Mouse (Mus musculus): Measurements from ENCODE around the gene Prss56. TPM values are rescaled to one million over a fixed set of nuclear protein-coding genes. Genes with fewer than 3 reads are reported as not detected.

Gene Prss56
- total and polyA plus RNA-seq, 2 experiments from 2014 or later = not detected

DNA sequence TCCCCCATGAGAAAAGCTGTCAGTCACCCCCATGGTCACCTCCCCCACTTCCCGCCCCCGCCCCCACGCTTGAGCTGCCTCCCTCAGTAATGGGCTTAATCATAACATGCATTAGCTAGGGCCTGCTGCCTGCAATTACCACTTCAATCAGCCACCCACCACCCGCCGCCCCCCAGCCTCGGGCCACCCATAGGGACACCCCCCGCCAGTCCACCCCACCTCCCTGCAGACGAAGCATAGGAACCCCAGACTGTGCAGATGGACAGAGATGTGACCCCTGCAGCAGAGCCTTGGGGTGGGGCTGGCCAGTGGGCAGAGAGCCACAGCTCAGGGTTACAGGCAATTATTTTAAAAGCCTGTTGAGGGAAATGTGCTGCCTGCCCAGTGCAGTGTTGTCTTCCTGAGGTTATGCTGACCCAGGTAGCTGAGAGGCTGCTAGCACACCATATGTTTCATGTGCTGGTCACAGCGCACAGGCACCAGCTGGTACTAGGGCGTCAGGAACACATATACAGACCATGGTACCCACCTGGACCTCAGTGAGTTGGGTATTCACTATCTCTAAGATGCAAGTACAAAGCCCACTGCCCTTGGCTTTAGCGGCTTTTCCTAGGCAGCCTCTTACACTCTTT is 18.8 kb upstream of the Prss56 start:
- H3K9me3 ChIP-seq (replicated peaks; ENCODE audit: control insufficient read depth, low read length) = no peaks in the 10 kb centered on the region
- no peaks in the 10 kb centered on the region for H3K36me3 ChIP-seq (replicated peaks; ENCODE audit: control insufficient read depth, insufficient read depth, low read length)
- no peak overlapping the region for H3K4me2 ChIP-seq (ENCODE audit: low read depth, low read length)
- 17% methylated on average over 10 of the region's 11 CpGs for WGBS
- peaks cover 71% of the 10 kb centered on the region for H3K27me3 ChIP-seq (ENCODE audit: control insufficient read depth, insufficient read depth, low read length)
- no peak overlapping the region for H3K9ac ChIP-seq (replicated peaks; ENCODE audit: low read depth, low read length)
- no peak overlapping the region for H3K4me3 ChIP-seq (ENCODE audit: low read depth, low read length)
- H3K27ac ChIP-seq (ENCODE audit: low read depth) = no peak overlapping the region
- ATAC-seq (ENCODE audit: insufficient read depth, low read depth) (no peak), DNase-seq (ENCODE audit: low spot score) (no peak)
- no peaks in the 10 kb centered on the region for H3K4me1 ChIP-seq (ENCODE audit: control insufficient read depth, insufficient read depth)
- TF ChIP-seq EP300 (IDR thresholded peaks at IDR 0.05; ENCODE audit: low read depth) (no peak), CTCF (IDR thresholded peaks at IDR 0.05; ENCODE audit: low read depth) (no peak)

GRCm38 (mm10) chr1:87164796-87165184 is 18.3 kb upstream of the Prss56 start:
- no peak overlapping the region for H3K27ac ChIP-seq (ENCODE audit: low read depth)
- H3K4me1 ChIP-seq (ENCODE audit: control insufficient read depth, insufficient read depth) = no peaks in the 10 kb centered on the region
- H3K36me3 ChIP-seq (replicated peaks; ENCODE audit: control insufficient read depth, insufficient read depth, low read length) = no peaks in the 10 kb centered on the region
- no peak overlapping the region for H3K4me2 ChIP-seq (ENCODE audit: low read depth, low read length)
- H3K9ac ChIP-seq (replicated peaks; ENCODE audit: low read depth, low read length) = no peak overlapping the region
- ATAC-seq (ENCODE audit: insufficient read depth, low read depth) = no peak
- 46% methylated on average over 9 of the region's 9 CpGs for WGBS
- peaks cover 75% of the 10 kb centered on the region for H3K27me3 ChIP-seq (ENCODE audit: control insufficient read depth, insufficient read depth, low read length)
- no peak for DNase-seq (ENCODE audit: low spot score)
- no peaks in the 10 kb centered on the region for H3K9me3 ChIP-seq (replicated peaks; ENCODE audit: control insufficient read depth, low read length)
- H3K4me3 ChIP-seq (ENCODE audit: low read depth, low read length) = no peak overlapping the region
- TF ChIP-seq EP300 (IDR thresholded peaks at IDR 0.05; ENCODE audit: low read depth) (no peak), CTCF (IDR thresholded peaks at IDR 0.05; ENCODE audit: low read depth) (no peak)

GRCm38 (mm10) chr1:87170458-87170857 is 12.7 kb upstream of the Prss56 start:
- Histone ChIP-seq H3K27ac (ENCODE audit: low read depth) (no peak overlapping the region), H3K9me3 (replicated peaks; ENCODE audit: control insufficient read depth, low read length) (no peaks in the 10 kb centered on the region), H3K36me3 (replicated peaks; ENCODE audit: control insufficient read depth, insufficient read depth, low read length) (no peaks in the 10 kb centered on the region), H3K4me1 (ENCODE audit: control insufficient read depth, insufficient read depth) (no peaks in the 10 kb centered on the region), H3K27me3 (ENCODE audit: control insufficient read depth, insufficient read depth, low read length) (peaks cover 74% of the 10 kb centered on the region), H3K9ac (replicated peaks; ENCODE audit: low read depth, low read length) (no peak overlapping the region), H3K4me2 (ENCODE audit: low read depth, low read length) (no peak overlapping the region), H3K4me3 (ENCODE audit: low read depth, low read length) (no peak overlapping the region)
- 14% methylated on average over 19 of the region's 19 CpGs for WGBS
- no peak for DNase-seq (ENCODE audit: low spot score)
- no peak for ATAC-seq (ENCODE audit: insufficient read depth, low read depth)
- TF ChIP-seq EP300 (IDR thresholded peaks at IDR 0.05; ENCODE audit: low read depth) = no peak
- TF ChIP-seq CTCF (IDR thresholded peaks at IDR 0.05; ENCODE audit: low read depth) = no peak

DNA sequence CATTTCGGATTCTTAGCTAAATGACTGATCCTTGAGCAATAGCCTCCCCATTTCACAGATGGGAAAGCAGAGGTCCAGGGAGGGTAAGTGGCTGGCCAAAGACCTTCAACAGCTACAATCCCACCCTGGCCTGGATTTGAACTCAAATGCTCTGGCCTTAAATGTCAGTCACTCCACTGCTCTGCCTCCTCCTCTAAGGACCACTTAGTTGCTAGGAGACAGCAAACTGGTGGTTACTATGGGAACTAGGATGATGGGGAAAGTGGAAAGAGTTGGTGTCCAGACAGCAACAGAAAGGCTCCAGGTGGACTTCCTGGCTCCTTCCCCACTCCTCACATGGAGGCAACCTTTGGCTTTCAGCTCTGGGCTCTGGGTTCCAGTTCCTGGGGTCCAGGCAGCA is 11.8 kb upstream of the Prss56 start:
- H3K27ac ChIP-seq (ENCODE audit: low read depth) = no peak overlapping the region
- H3K27me3 ChIP-seq (ENCODE audit: control insufficient read depth, insufficient read depth, low read length) = peaks cover 77% of the 10 kb centered on the region
- H3K4me3 ChIP-seq (ENCODE audit: low read depth, low read length) = no peak overlapping the region
- TF ChIP-seq EP300 (IDR thresholded peaks at IDR 0.05; ENCODE audit: low read depth) (no peak), CTCF (IDR thresholded peaks at IDR 0.05; ENCODE audit: low read depth) (no peak)
- DNase-seq (ENCODE audit: low spot score) = no peak
- no peak overlapping the region for H3K4me2 ChIP-seq (ENCODE audit: low read depth, low read length)
- no peaks in the 10 kb centered on the region for H3K4me1 ChIP-seq (ENCODE audit: control insufficient read depth, insufficient read depth)
- ATAC-seq (ENCODE audit: insufficient read depth, low read depth) = no peak
- no peak overlapping the region for H3K9ac ChIP-seq (replicated peaks; ENCODE audit: low read depth, low read length)
- H3K36me3 ChIP-seq (replicated peaks; ENCODE audit: control insufficient read depth, insufficient read depth, low read length) = no peaks in the 10 kb centered on the region
- WGBS = 79% methylated on average over 1 of the region's 1 CpGs
- H3K9me3 ChIP-seq (replicated peaks; ENCODE audit: control insufficient read depth, low read length) = no peaks in the 10 kb centered on the region

DNA sequence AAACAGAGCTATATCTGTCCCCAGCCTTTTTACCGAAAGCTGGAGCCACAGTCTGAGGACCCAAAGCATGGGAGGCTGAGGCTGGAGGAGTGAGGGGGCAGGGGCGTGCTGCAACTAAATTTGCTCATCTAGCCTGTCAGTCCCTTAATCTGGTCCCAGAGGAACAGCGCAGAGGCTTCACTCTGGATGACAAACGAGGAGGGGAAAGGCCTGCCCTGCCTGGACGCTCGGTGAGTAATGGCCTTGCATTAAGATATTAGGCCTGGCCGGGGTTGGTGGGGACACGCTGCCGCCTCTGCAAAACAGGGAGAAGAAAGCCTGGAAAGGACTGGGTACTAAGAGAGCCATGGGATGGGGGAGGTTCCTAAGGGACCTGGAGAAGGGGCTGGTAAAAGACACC is 10.8 kb upstream of the Prss56 start:
- Histone ChIP-seq H3K4me1 (ENCODE audit: control insufficient read depth, insufficient read depth) (no peaks in the 10 kb centered on the region), H3K9ac (replicated peaks; ENCODE audit: low read depth, low read length) (no peak overlapping the region), H3K27me3 (ENCODE audit: control insufficient read depth, insufficient read depth, low read length) (peaks cover 74% of the 10 kb centered on the region), H3K9me3 (replicated peaks; ENCODE audit: control insufficient read depth, low read length) (no peaks in the 10 kb centered on the region), H3K4me2 (ENCODE audit: low read depth, low read length) (no peak overlapping the region), H3K4me3 (ENCODE audit: low read depth, low read length) (no peak overlapping the region), H3K36me3 (replicated peaks; ENCODE audit: control insufficient read depth, insufficient read depth, low read length) (no peaks in the 10 kb centered on the region), H3K27ac (ENCODE audit: low read depth) (no peak overlapping the region)
- ATAC-seq (ENCODE audit: insufficient read depth, low read depth) = no peak
- no peak for TF ChIP-seq EP300 (IDR thresholded peaks at IDR 0.05; ENCODE audit: low read depth)
- no peak for TF ChIP-seq CTCF (IDR thresholded peaks at IDR 0.05; ENCODE audit: low read depth)
- 53% methylated on average over 9 of the region's 9 CpGs for WGBS
- DNase-seq (ENCODE audit: low spot score) = no peak
